Mouse (Mus musculus) E14TG2a.4 (cell line): ENCODE measurements around the gene Prickle4.

Experiments used
- CTCF ChIP-seq: conservative IDR thresholded peaks from 2 replicates; pipeline ENCODE4 v1.5.1; 2014; ENCODE audit warnings: low read length
- NANOG ChIP-seq: IDR thresholded peaks from 2 replicates; pipeline ENCODE4 v1.6.1; 2014; ENCODE audit warnings: borderline replicate concordance, low read length, mixed read lengths
- POU5F1 ChIP-seq: IDR thresholded peaks from 2 replicates; pipeline ENCODE4 v1.6.1; 2014; ENCODE audit warnings: low read length, borderline replicate concordance

- TF ChIP-seq CTCF (no peak), NANOG (no peak), POU5F1 (no peak)
Observed at GRCm38 (mm10) chr17:47736856-47737255, 42.3 kb upstream of the Prickle4 start, which contains the start of gene Tfeb.
